Mouse (Mus musculus): Measurements from ENCODE around the gene Mast4.

Gene Mast4

GRCm38 (mm10) chr13:102880381-102881076 lies 453.8 kb downstream of the Mast4 start:
- DNase-seq = no peak

- DNase-seq = no peak
Measured at GRCm38 (mm10) chr13:102878631-102879030, 455.7 kb downstream of the Mast4 start.

GRCm38 (mm10) chr13:102877766-102878325 lies 456.5 kb downstream of the Mast4 start:
- no peak for DNase-seq

GRCm38 (mm10) chr13:102877154-102877553 lies 457.1 kb downstream of the Mast4 start:
- DNase-seq = no peak

- DNase-seq = no peak
Measured at GRCm38 (mm10) chr13:102875520-102875919, 458.8 kb downstream of the Mast4 start.

- DNase-seq = no peak
Measured at GRCm38 (mm10) chr13:102875144-102875476, 459.2 kb downstream of the Mast4 start.

- DNase-seq = no peak
Measured at GRCm38 (mm10) chr13:102874465-102875143, 459.7 kb downstream of the Mast4 start.

- no peak for DNase-seq
Measured at GRCm38 (mm10) chr13:102873412-102874016, 460.8 kb downstream of the Mast4 start.

GRCm38 (mm10) chr13:102871380-102872104 lies 462.8 kb downstream of the Mast4 start:
- no peak for DNase-seq

GRCm38 (mm10) chr13:102869541-102869940 lies 464.8 kb downstream of the Mast4 start:
- DNase-seq = no peak

GRCm38 (mm10) chr13:102866816-102867215 lies 467.5 kb downstream of the Mast4 start:
- no peak for DNase-seq

GRCm38 (mm10) chr13:102865971-102866724 lies 468.1 kb downstream of the Mast4 start:
- DNase-seq = no peak

- no peak for DNase-seq
Measured at GRCm38 (mm10) chr13:102865494-102865893, 468.8 kb downstream of the Mast4 start.

- DNase-seq = no peak
Measured at GRCm38 (mm10) chr13:102864840-102865239, 469.5 kb downstream of the Mast4 start.

GRCm38 (mm10) chr13:102864079-102864478 lies 470.2 kb downstream of the Mast4 start:
- DNase-seq = no peak

GRCm38 (mm10) chr13:102862981-102863380 lies 471.3 kb downstream of the Mast4 start:
- no peak for DNase-seq

GRCm38 (mm10) chr13:102862397-102862796 lies 471.9 kb downstream of the Mast4 start:
- no peak for DNase-seq

- no peak for DNase-seq
Measured at GRCm38 (mm10) chr13:102860733-102861132, 473.6 kb downstream of the Mast4 start.

GRCm38 (mm10) chr13:102860135-102860534 lies 474.2 kb downstream of the Mast4 start:
- no peak for DNase-seq

GRCm38 (mm10) chr13:102857539-102857838 lies 476.8 kb downstream of the Mast4 start:
- no peak for DNase-seq

- no peak for DNase-seq
Measured at GRCm38 (mm10) chr13:102856821-102857538, 477.3 kb downstream of the Mast4 start.

GRCm38 (mm10) chr13:102852865-102853264 lies 481.4 kb downstream of the Mast4 start:
- DNase-seq = no peak

All from cerebellum, adult 11-12 months (tissue).